Mouse (Mus musculus) heart, adult 2 months (tissue): ENCODE data around the gene C87436. TPM values are rescaled to one million over a fixed set of nuclear protein-coding genes. Genes with fewer than 3 reads are reported as not detected.
A peak's percentile ranks its signal among the peaks of the same experiment; 100 is the strongest.

Experiments used
- DNase-seq, 2 experiments: peaks; one replicate each; pipeline ENCODE4 v3.0.0; 2021
- H3K27ac ChIP-seq: fragments of 200-600 bp; 2 replicates; pipeline ENCODE4 v1.8.1; 2022
- H3K27me3 ChIP-seq: fragments of 200-500 bp; 2 replicates; pipeline ENCODE4 v1.6.1; 2012; ENCODE audit warnings: mild to moderate bottlenecking, low read length, inconsistent platforms, mixed read lengths; ENCODE audit not compliant: control insufficient read depth, insufficient read depth
- H3K36me3 ChIP-seq: fragments of 200-500 bp; 2 replicates; pipeline ENCODE4 v1.6.1; 2012; ENCODE audit warnings: low read length, inconsistent platforms; ENCODE audit not compliant: control insufficient read depth, insufficient read depth
- H3K4me1 ChIP-seq: fragments of 200-500 bp; 2 replicates; pipeline ENCODE4 v1.6.1; 2011; ENCODE audit warnings: low read length; ENCODE audit not compliant: control insufficient read depth, insufficient read depth
- H3K4me3 ChIP-seq: fragments of 200-600 bp; 2 replicates; pipeline ENCODE4 v1.8.1; 2022
- H3K79me2 ChIP-seq: fragments of 200-500 bp; replicated peaks from 2 replicates; pipeline ENCODE4 v1.6.1; 2012; ENCODE audit warnings: mild to moderate bottlenecking, inconsistent platforms, low read length, moderate library complexity, mixed read lengths; ENCODE audit not compliant: control insufficient read depth, insufficient read depth
- H3K9ac ChIP-seq: fragments of 200-500 bp; 2 replicates; pipeline ENCODE4 v1.6.1; 2012; ENCODE audit warnings: low read depth, mild to moderate bottlenecking, control low read depth, inconsistent platforms, low read length, mixed read lengths
- CTCF ChIP-seq: fragments of 200-600 bp; IDR thresholded peaks from 2 replicates; pipeline ENCODE4 v1.8.1; 2022; ENCODE audit warnings: antibody characterized with exemption, mild to moderate bottlenecking, moderate library complexity
- EP300 ChIP-seq: fragments of 200-500 bp; IDR thresholded peaks from 2 replicates; pipeline ENCODE4 v1.6.1; 2011; ENCODE audit warnings: low read depth, low read length, control low read depth; ENCODE audit not compliant: insufficient read depth
- POLR2A ChIP-seq: fragments of 200-500 bp; IDR thresholded peaks from 2 replicates; pipeline ENCODE4 v1.6.1; 2011; ENCODE audit warnings: mild to moderate bottlenecking, low read depth, low read length, control low read depth; ENCODE audit not compliant: insufficient read depth
- WGBS: fragments of 180-500 bp; shearing (Covaris S2); methylation state at CpG from one replicate; pipeline ENCODE4 v1.1.7; 2018; 5-methylcytosine and 5-hydroxymethylcytosine counted together
- intact Hi-C: fragments of 180-260 bp; cut with DNase I; formaldehyde crosslinking; loops from one replicate; pipeline ENCODE4 v1.15.1; 2025
- polyA plus RNA-seq: library from polyadenylated mRNA; depleted of rRNA; stranded (reverse); fragments of >200 nt; gene quantifications from 2 replicates; pipeline ENCODE4 v1.2.3, GENCODE M21; 2012
- total RNA-seq, 2 experiments: library from RNA; stranded (reverse); gene quantifications; 2 replicates each; pipeline ENCODE4 v1.2.3; 2021

Gene C87436
- total and polyA plus RNA-seq, 3 experiments: 8.6 to 11.0 (median 8.9) TPM

DNA sequence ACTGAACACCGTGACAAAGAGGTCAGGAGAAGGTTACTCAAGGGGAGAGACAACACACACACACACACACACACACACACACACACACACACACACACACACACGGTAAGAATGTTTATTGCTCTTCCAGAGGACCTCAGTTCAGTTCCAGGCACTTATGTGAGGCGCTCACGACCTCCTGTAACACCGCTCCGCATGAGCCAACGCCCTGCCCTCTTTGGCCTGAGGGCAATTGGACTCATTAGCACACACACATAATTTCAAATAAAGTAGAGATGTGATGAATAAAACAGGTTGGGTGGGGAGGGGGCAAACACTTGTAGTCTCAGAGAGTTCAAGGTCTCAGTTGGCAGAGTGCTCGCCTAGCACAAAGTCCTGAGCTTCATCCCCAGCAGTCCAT, 58.0 kb downstream of the C87436 start:
- TF ChIP-seq CTCF (no peak), POLR2A (no peak), EP300 (no peak)
- H3K27me3 ChIP-seq: no peaks in the 10 kb centered on the region
- no peak overlapping the region for H3K9ac ChIP-seq
- H3K79me2 ChIP-seq: no peaks in the 10 kb centered on the region
- H3K4me1 ChIP-seq: peaks cover 9% of the 10 kb centered on the region
- H3K27ac ChIP-seq: peak overlapping the region; percentile 84
- intact Hi-C loops: loop anchor here (2.0 kb wide), 1 partner anchor 29 kb away; no protein-coding TSS in a partner anchor
- no peaks in the 10 kb centered on the region for H3K36me3 ChIP-seq
- H3K4me3 ChIP-seq: no peak overlapping the region; the same call in 1 of the 2 replicates
- WGBS: 79% methylated on average over 8 of the region's 8 CpGs
- no peak for DNase-seq

DNA sequence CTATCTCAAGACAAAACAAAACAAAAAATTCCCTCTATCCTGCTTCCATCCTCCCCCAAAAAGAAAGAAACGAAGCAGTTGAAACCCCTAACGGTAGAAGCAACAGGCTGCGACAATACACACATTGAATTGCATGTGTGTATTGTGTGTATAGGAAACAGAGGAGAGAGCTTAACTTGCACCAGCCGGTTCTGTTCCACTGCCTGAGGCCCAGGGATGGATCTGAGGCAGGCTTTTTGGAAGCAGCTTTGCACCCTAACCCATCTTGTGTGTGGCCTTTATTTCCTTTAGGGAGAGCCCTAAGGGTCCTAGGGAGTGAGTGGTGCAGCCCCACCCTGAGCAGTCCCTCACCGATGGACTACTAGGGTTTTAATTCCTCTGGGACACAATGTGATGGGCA, 58.4 kb downstream of the C87436 start:
- Histone ChIP-seq H3K27ac (peak overlapping the region; percentile 84), H3K79me2 (no peaks in the 10 kb centered on the region), H3K9ac (peak overlapping the region; percentile 67; the same call in 1 of the 2 replicates), H3K4me3 (peak overlapping the region; percentile 54), H3K36me3 (no peaks in the 10 kb centered on the region), H3K27me3 (no peaks in the 10 kb centered on the region), H3K4me1 (peaks cover 9% of the 10 kb centered on the region)
- peak in 1 of 2 experiments; percentile 37 for DNase-seq
- no peak for TF ChIP-seq CTCF
- no peak for TF ChIP-seq POLR2A
- no peak for TF ChIP-seq EP300
- 63% methylated on average over 5 of the region's 5 CpGs for WGBS
- intact Hi-C loops: loop anchor here (2.0 kb wide), 1 partner anchor 28 kb away; no protein-coding TSS in a partner anchor

DNA sequence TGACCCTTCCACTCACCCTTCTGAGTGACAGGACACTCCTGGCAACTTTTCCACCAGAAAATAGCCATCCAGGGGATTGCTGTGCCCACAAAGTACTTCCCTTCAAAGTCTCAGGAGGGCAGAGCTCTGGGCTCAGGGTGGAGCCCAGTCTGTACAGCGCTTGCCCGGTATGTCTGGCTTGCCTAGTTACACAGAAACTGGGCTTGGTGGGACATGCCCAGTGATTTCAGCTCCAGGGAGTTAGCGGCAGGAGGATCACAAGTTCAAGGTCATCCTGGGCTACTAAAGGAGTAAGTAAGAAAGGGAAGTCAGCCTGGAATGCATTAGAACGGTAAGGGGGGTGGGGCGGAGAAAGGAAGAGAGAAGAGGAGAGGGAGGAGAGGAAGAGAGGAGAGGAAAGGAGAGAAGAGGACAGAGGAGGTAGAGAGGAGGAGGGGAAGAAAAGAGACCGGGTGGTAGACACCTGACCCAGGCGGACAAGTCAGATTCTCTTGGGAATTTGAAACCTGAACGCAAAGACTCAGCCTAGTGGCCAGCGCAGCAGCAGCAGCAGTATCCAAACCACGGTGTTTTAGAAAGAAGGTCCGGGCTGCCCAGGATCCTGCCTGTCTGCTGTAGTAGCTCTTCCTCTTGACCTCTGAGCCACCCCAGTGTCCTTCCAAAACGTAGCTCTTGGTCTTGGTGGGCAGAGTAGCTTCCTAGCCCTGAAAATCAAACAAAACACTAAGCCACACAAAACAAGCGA, 59.1 kb downstream of the C87436 start:
- DNase-seq: peak; percentile 52 to 64
- Histone ChIP-seq H3K79me2 (no peaks in the 10 kb centered on the region), H3K4me1 (peaks cover 9% of the 10 kb centered on the region), H3K4me3 (peak overlapping the region; percentile 54), H3K27me3 (no peaks in the 10 kb centered on the region), H3K9ac (peak overlapping the region; percentile 67), H3K27ac (peak overlapping the region; percentile 84), H3K36me3 (no peaks in the 10 kb centered on the region)
- intact Hi-C loops: loop anchor here (2.0 kb wide), 1 partner anchor 28 kb away; no protein-coding TSS in a partner anchor
- WGBS: 9% methylated on average over 13 of the region's 13 CpGs
- TF ChIP-seq CTCF: peak; percentile 48
- peak; percentile 13; the same call in 1 of the 2 replicates for TF ChIP-seq EP300
- TF ChIP-seq POLR2A: peak; percentile 52; the same call in 1 of the 2 replicates

DNA sequence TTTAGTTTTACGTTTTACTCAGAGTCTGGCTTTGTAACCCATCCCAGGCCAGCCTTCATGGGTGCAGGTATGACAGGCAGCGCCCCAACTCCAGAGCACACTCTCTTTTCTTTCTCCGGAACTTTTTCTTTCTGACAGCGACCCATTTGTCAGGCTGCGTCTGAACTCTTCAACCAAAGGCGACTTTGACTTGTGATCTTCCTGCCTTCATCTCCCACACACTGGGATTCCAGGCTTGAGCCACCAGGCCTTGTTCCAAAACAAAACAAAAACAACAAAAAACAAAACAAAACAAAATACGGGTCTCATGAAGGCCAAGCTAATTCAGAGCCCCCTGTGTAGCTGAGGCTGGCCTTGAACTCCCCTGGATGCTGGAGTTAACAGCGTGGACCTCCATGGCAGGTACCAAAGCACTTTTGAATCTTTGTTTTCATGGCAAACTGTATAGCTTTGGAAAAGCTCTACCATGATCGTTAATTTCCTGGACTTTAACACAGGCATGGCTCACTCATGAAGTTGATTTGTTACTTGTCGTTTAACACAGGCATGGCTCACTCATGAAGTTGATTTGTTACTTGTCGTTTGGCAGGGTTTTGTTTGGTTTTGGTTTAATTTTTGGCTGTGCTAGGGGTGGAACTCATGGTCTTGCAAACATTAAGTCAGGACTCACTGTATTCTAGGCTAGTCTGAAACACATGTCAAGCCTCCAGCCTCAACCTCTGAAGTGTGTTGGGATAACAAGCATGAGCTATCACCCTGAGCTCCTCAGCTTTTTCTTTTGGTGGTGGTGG, 60.0 kb downstream of the C87436 start:
- WGBS: 70% methylated on average over 11 of the region's 11 CpGs
- Histone ChIP-seq H3K79me2 (no peaks in the 10 kb centered on the region), H3K27me3 (no peaks in the 10 kb centered on the region), H3K36me3 (no peaks in the 10 kb centered on the region), H3K4me1 (peaks cover 8% of the 10 kb centered on the region), H3K4me3 (peak overlapping the region; percentile 54), H3K9ac (peak overlapping the region; percentile 67; the same call in 1 of the 2 replicates), H3K27ac (peak overlapping the region; percentile 84)
- no peak for TF ChIP-seq EP300
- TF ChIP-seq POLR2A: no peak
- TF ChIP-seq CTCF: no peak
- no peak for DNase-seq
- intact Hi-C loops: loop anchor here (2.0 kb wide), 1 partner anchor 27 kb away; no protein-coding TSS in a partner anchor

DNA sequence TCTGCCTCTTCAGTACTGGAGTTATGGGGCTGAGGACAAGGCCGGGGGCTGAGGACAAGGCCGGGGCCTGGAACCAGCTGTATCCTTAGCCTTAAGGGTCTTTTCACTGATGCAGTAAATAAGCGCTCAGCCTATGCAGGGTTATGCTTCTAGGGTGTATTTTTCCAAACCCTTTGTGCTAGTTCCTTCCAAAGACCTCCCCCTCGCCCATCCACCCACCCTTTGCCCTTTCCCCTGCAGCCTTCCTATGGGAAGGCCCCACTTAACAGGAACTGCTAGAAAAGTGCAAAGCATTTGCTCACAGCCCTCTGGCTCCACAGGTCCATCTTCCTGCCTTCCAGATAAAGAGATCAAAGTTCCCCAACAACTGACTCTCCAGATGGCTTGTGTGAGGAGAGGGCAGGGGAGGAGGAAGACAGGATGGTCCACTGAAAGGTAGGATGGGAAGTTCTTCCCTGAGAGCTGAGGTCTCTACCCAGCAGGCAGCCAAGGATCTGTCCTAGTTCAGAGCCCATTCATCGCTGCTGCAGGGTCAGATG, 61.5 kb downstream of the C87436 start:
- H3K36me3 ChIP-seq: no peaks in the 10 kb centered on the region
- H3K27ac ChIP-seq: no peak overlapping the region
- no peak for DNase-seq
- H3K9ac ChIP-seq: no peak overlapping the region
- H3K4me3 ChIP-seq: no peak overlapping the region
- intact Hi-C loops: no loop called here
- H3K79me2 ChIP-seq: no peaks in the 10 kb centered on the region
- 52% methylated on average over 5 of the region's 5 CpGs for WGBS
- H3K27me3 ChIP-seq: no peaks in the 10 kb centered on the region
- TF ChIP-seq EP300 (no peak), CTCF (no peak), POLR2A (no peak)
- peaks cover 5% of the 10 kb centered on the region for H3K4me1 ChIP-seq
